Comparison of ENCODE assay signal across 25 mouse cellular contexts in the genomic region with DNA sequence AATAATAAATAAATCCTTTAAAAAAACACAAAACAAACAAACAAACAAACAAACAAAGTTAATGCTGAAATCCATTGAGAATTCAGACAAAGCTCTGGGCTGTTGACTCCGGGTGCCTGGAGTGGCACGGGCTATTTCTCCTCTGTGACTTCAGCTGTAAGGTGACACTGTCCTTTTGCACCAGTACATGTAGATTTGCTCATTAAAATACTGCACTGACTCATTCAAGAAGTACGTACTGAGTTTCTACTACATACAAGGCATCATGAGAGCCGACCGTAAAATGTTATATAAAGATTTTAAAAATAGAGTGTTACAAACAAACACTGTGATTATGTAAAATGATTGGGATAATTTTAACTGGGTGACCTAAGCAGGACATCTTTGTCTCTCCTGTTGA. TPM values are rescaled to one million over a fixed set of nuclear protein-coding genes. Genes with fewer than 3 reads are reported as not detected.
DNase-seq lines count a peak whose midpoint lies in the region; TF ChIP-seq lines count a peak whose summit lies in the region.
"Had no signal": no experiment of that assay in that cellular context is flagged by ENCODE, and none has a peak within 500 bp of the region (broad histone marks: within the 10 kb centered on the region; RNA-seq: fewer than 3 reads in every experiment).

No protein-coding gene starts in this region.

- WGBS in heart, adult 2 months: 63% methylated on average over 5 of the region's 5 CpGs

- no peak overlapping the region for H3K9ac ChIP-seq in heart, adult 2 months (ENCODE audit: low read depth, low read length)
- no peak overlapping the region for H3K9ac ChIP-seq in CH12.LX (ENCODE audit: insufficient read depth, low read depth)
- H3K9ac ChIP-seq: embryonic facial prominence, embryonic 13.5 days; embryonic facial prominence, embryonic 15.5 days; forebrain, embryonic 12.5 days had no signal

- 0 out of 2 replicates have a peak, but pooled peaks have one; percentile 41 for TF ChIP-seq EP300 in heart, adult 2 months (IDR thresholded peaks at IDR 0.05; ENCODE audit: insufficient read depth, low read depth, low read length)
- 0 out of 2 replicates have a peak, but pooled peaks have one; percentile 11 for TF ChIP-seq EP300 in CH12.LX (IDR thresholded peaks at IDR 0.05; ENCODE audit: low read length)

- H3K4me1 ChIP-seq in heart, adult 2 months (ENCODE audit: control insufficient read depth, insufficient read depth, low read length): no peaks in the 10 kb centered on the region; the same call in 1 of the 2 replicates
- H3K4me1 ChIP-seq in CH12.LX (ENCODE audit: control insufficient read depth in 1 of 2, insufficient read depth in 2 of 2): peaks cover 12 to 30% of the 10 kb centered on the region in 2 experiments
- H3K4me1 ChIP-seq: forebrain, embryonic 10.5 days; forebrain, embryonic 12.5 days had no signal

- no peak for TF ChIP-seq CTCF in heart, adult 2 months (IDR thresholded peaks at IDR 0.05)
- no peak for TF ChIP-seq CTCF in CH12.LX (conservative IDR thresholded peaks at IDR 0.05 in 1 of 2, IDR thresholded peaks at IDR 0.05 in 1 of 2; ENCODE audit: low read depth in 2 of 2, low read length in 2 of 2)

- no peak for TF ChIP-seq RAD21 in CH12.LX (IDR thresholded peaks at IDR 0.05; ENCODE audit: low read depth, low read length)

- TF ChIP-seq POLR2A in heart, adult 2 months (IDR thresholded peaks at IDR 0.05; ENCODE audit: insufficient read depth, low read depth, low read length): no peak
- no peak for TF ChIP-seq POLR2A in CH12.LX (IDR thresholded peaks at IDR 0.05; ENCODE audit: low read depth, low read length)

- H3K79me2 ChIP-seq in heart, adult 2 months (replicated peaks; ENCODE audit: control insufficient read depth, insufficient read depth, low read length): no peaks in the 10 kb centered on the region
- H3K79me2 ChIP-seq in CH12.LX (replicated peaks; ENCODE audit: control insufficient read depth, extremely low read depth, insufficient read depth, poor library complexity, severe bottlenecking): no peaks in the 10 kb centered on the region

- no peaks in the 10 kb centered on the region for H3K27me3 ChIP-seq in heart, adult 2 months (ENCODE audit: control insufficient read depth, insufficient read depth, low read length)
- no peaks in the 10 kb centered on the region for H3K27me3 ChIP-seq in CH12.LX (replicated peaks)
- H3K27me3 ChIP-seq: embryonic facial prominence, embryonic 13.5 days; embryonic facial prominence, embryonic 15.5 days; forebrain, embryonic 12.5 days had no signal

- intact Hi-C loops in gastrocnemius, postnatal 14 days (cut with DNase I; ENCODE audit: low total_unique reads): no loop called here
- intact Hi-C loops in heart, adult 2 months (cut with DNase I): no loop called here

- no peak overlapping the region for H3K4me3 ChIP-seq in heart, adult 2 months
- H3K4me3 ChIP-seq in CH12.LX (replicated peaks in 1 of 3; ENCODE audit: low read depth in 2 of 3, low read length in 2 of 3, poor library complexity in 1 of 3): no peak overlapping the region
- H3K4me3 ChIP-seq: embryonic facial prominence, embryonic 13.5 days; embryonic facial prominence, embryonic 15.5 days; erythroblast, embryonic 14.5 days; forebrain, embryonic 10.5 days; forebrain, embryonic 12.5 days had no signal

- peak overlapping the region; percentile 86 for H3K27ac ChIP-seq in heart, adult 2 months
- H3K27ac ChIP-seq in CH12.LX (ENCODE audit: insufficient read depth, low read depth): no peak overlapping the region
- H3K27ac ChIP-seq: embryonic facial prominence, embryonic 13.5 days; embryonic facial prominence, embryonic 15.5 days; forebrain, embryonic 10.5 days; forebrain, embryonic 12.5 days had no signal

- no peaks in the 10 kb centered on the region for H3K9me3 ChIP-seq in CH12.LX (replicated peaks; ENCODE audit: low read length)
- H3K9me3 ChIP-seq: embryonic facial prominence, embryonic 13.5 days; embryonic facial prominence, embryonic 15.5 days; forebrain, embryonic 10.5 days; forebrain, embryonic 12.5 days had no signal

- peak; percentile 61 for DNase-seq in gastrocnemius, adult 18-20 months (ENCODE audit: low spot score)
- DNase-seq in gastrocnemius, postnatal 10 days: no peak
- DNase-seq in gastrocnemius, postnatal 25 days: peak; percentile 20
- DNase-seq in gastrocnemius, postnatal 14 days: no peak
- DNase-seq in heart, adult 2 months: peak in 1 of 2 experiments; percentile 36
- no peak for DNase-seq in heart, adult 9 months (ENCODE audit: low spot score in 2 of 2)
- no peak for DNase-seq in CH12.LX (ENCODE audit: extremely low read depth)
- no peak for DNase-seq in retina, postnatal 1 day
- DNase-seq: adrenal gland, adult 2 months; adrenal gland, postnatal 10 days; adrenal gland, postnatal 25 days; B cell, adult 2 months; cerebellum, adult 11 months; cerebellum, adult 18-20 months; cerebellum, adult 8-10 months; cerebellum, adult 9-11 months; cerebellum, postnatal 14 days; cerebellum, postnatal 36 days; embryo, embryonic 11 days had no signal

- in situ Hi-C loops in CH12.LX (cut with MboI; ENCODE audit: low pct_ligation_motif_present, low pct_unique_long_range_greater_than_20kb, low sequenced_read_pairs): no loop called here

- no peak overlapping the region for H3K4me2 ChIP-seq in CH12.LX (ENCODE audit: insufficient read depth, low read depth, poor library complexity, severe bottlenecking)
- H3K4me2 ChIP-seq: embryonic facial prominence, embryonic 13.5 days; embryonic facial prominence, embryonic 15.5 days; forebrain, embryonic 12.5 days had no signal

- no peaks in the 10 kb centered on the region; the same call in 1 of the 2 replicates for H3K36me3 ChIP-seq in heart, adult 2 months (ENCODE audit: control insufficient read depth, insufficient read depth, low read length)
- peaks cover 0 to 12% of the 10 kb centered on the region in 2 experiments for H3K36me3 ChIP-seq in CH12.LX (replicated peaks in 1 of 2; ENCODE audit: control insufficient read depth in 1 of 2, insufficient read depth in 1 of 2, low read length in 1 of 2)
- H3K36me3 ChIP-seq: embryonic facial prominence, embryonic 13.5 days; embryonic facial prominence, embryonic 15.5 days; forebrain, embryonic 10.5 days; forebrain, embryonic 12.5 days had no signal

- dilution Hi-C loops in CH12.LX (cut with MboI; ENCODE audit: extremely low pct_ligation_motif_present, extremely low pct_unique_long_range_greater_than_20kb, low sequenced_read_pairs): no loop called here

TF ChIP-seq in CH12.LX, 34 proteins besides CTCF, POLR2A, EP300 and RAD21 (continues in another document):
- TF ChIP-seq MEF2A (IDR thresholded peaks at IDR 0.05; ENCODE audit: borderline replicate concordance, low read depth, low read length) (no peak), MAFK (IDR thresholded peaks at IDR 0.05; ENCODE audit: insufficient replicate concordance, low read length) (no peak), CHD1 (IDR thresholded peaks at IDR 0.05; ENCODE audit: low read depth, low read length) (no peak), MAX (IDR thresholded peaks at IDR 0.05; ENCODE audit: low read length) (no peak), MAZ (IDR thresholded peaks at IDR 0.05; ENCODE audit: low read depth, low read length) (no peak), ZC3H11A (IDR thresholded peaks at IDR 0.05; ENCODE audit: low read depth, low read length) (no peak), NRF1 (IDR thresholded peaks at IDR 0.05; ENCODE audit: low read depth, low read length) (no peak), GABPA (IDR thresholded peaks at IDR 0.05; ENCODE audit: insufficient replicate concordance, low read depth, low read length) (no peak), TCF12 (IDR thresholded peaks at IDR 0.05; ENCODE audit: low read depth, low read length) (no peak), POLR2AphosphoS2 (IDR thresholded peaks at IDR 0.05; ENCODE audit: low read depth, low read length) (no peak), IRF4 (IDR thresholded peaks at IDR 0.05; ENCODE audit: low read depth, low read length) (peak; percentile 62), ETS1 (conservative IDR thresholded peaks at IDR 0.05; ENCODE audit: low read depth, low read length) (no peak), JUN (IDR thresholded peaks at IDR 0.05; ENCODE audit: insufficient read depth, low read depth, low read length) (peak; percentile 31), KAT2A (IDR thresholded peaks at IDR 0.05; ENCODE audit: insufficient replicate concordance, low read length) (no peak), E2F4 (IDR thresholded peaks at IDR 0.05; ENCODE audit: insufficient replicate concordance, low read depth, low read length) (no peak), USF1 (IDR thresholded peaks at IDR 0.05; ENCODE audit: low read depth, low read length) (no peak), JUND (conservative IDR thresholded peaks at IDR 0.05; ENCODE audit: low read depth, low read length) (peak; percentile 28; the same call in 1 of the 2 replicates), HCFC1 (IDR thresholded peaks at IDR 0.05; ENCODE audit: low read depth, low read length) (no peak)

RNA-seq across cellular contexts. Expression of gene Mr1, which starts 22.2 kb away (rescaled TPM):
- 10 to 100 TPM; 13.8 to 14.8 TPM for total RNA-seq in gastrocnemius, adult 18-20 months (2021)
- 1 to 10 TPM; 6.3 to 9.0 TPM for total RNA-seq in gastrocnemius, postnatal 10 days (2021)
- total RNA-seq in gastrocnemius, postnatal 25 days (2021): 10 to 100 TPM in 1 of 2 experiments, 1 to 10 TPM in 1; 7.3 to 10.6 TPM
- total RNA-seq in gastrocnemius, postnatal 14 days (2021): 1 to 10 TPM; 5.7 TPM
- 1 to 10 TPM; 6.5 to 6.7 TPM for total RNA-seq in heart, adult 2 months (2021)
- polyA plus RNA-seq in heart, adult 2 months (2012; rRNA removed): 6.1 and 11.9 TPM in 2 replicates
- total RNA-seq in CH12.LX (2012; rRNA removed): 3.5 and 4.3 TPM in 2 replicates
- 7.1 and 7.9 TPM in 2 replicates for total RNA-seq in CH12.LX (2014; rRNA removed)
- 6.1 and 7.6 TPM in 2 replicates for polyA plus RNA-seq in CH12.LX (2012; ENCODE audit: insufficient read length, low read depth)
- total RNA-seq: ES-E14 had no signal
- polyA plus RNA-seq: erythroblast, embryonic 14.5 days had no signal

RNA-seq across cellular contexts. Expression of gene Ier5, which starts 25.0 kb away (rescaled TPM):
- 10 to 100 TPM in 1 of 2 experiments, 1 to 10 TPM in 1; 4.7 to 19.4 TPM for total RNA-seq in gastrocnemius, adult 18-20 months (2021)
- total RNA-seq in gastrocnemius, postnatal 10 days (2021): 1 to 10 TPM; 5.8 to 9.1 TPM
- total RNA-seq in gastrocnemius, postnatal 25 days (2021): 1 to 10 TPM; 5.5 to 7.5 TPM
- 1 to 10 TPM; 4.6 to 6.4 TPM for total RNA-seq in gastrocnemius, postnatal 14 days (2021)
- total RNA-seq in heart, adult 2 months (2021): 10 to 100 TPM; 12.5 to 16.8 TPM
- polyA plus RNA-seq in heart, adult 2 months (2012; rRNA removed): 9.8 and 13.5 TPM in 2 replicates
- 53.0 and 59.3 TPM in 2 replicates for total RNA-seq in CH12.LX (2012; rRNA removed)
- 47.7 and 54.2 TPM in 2 replicates for total RNA-seq in CH12.LX (2014; rRNA removed)
- polyA plus RNA-seq in CH12.LX (2012; ENCODE audit: insufficient read length, low read depth): 58.8 and 59.7 TPM in 2 replicates

RNA-seq across cellular contexts. Expression of gene Stx6, which starts 34.1 kb away (rescaled TPM):
- 10 to 100 TPM; 11.8 to 13.0 TPM for total RNA-seq in gastrocnemius, adult 18-20 months (2021)
- 10 to 100 TPM; 26.8 to 27.4 TPM for total RNA-seq in gastrocnemius, postnatal 10 days (2021)
- 10 to 100 TPM; 11.3 to 12.2 TPM for total RNA-seq in gastrocnemius, postnatal 25 days (2021)
- total RNA-seq in gastrocnemius, postnatal 14 days (2021): 10 to 100 TPM; 14.4 to 20.8 TPM
- total RNA-seq in heart, adult 2 months (2021): 10 to 100 TPM; 22.2 to 23.0 TPM
- polyA plus RNA-seq in heart, adult 2 months (2012; rRNA removed): 18.0 and 19.0 TPM in 2 replicates
- total RNA-seq in CH12.LX (2012; rRNA removed) (26.4 and 31.8 TPM in 2 replicates), CH12.LX (2014; rRNA removed) (26.0 and 30.8 TPM in 2 replicates)
- 33.4 and 35.3 TPM in 2 replicates for polyA plus RNA-seq in CH12.LX (2012; ENCODE audit: insufficient read length, low read depth)

Comparison
In these comparisons a context has a peak if more than half of its experiments do, and no peak if none do; other contexts are left out.
1. DNase-seq: peak in gastrocnemius, adult 18-20 months (single experiment) and gastrocnemius, postnatal 25 days (single experiment); none in gastrocnemius, postnatal 10 days (single experiment), gastrocnemius, postnatal 14 days (single experiment), heart, adult 9 months (0 of 2), CH12.LX (single experiment) and retina, postnatal 1 day (single experiment).